ENCODE assay signal across 8 mouse cellular contexts in the genomic region with DNA sequence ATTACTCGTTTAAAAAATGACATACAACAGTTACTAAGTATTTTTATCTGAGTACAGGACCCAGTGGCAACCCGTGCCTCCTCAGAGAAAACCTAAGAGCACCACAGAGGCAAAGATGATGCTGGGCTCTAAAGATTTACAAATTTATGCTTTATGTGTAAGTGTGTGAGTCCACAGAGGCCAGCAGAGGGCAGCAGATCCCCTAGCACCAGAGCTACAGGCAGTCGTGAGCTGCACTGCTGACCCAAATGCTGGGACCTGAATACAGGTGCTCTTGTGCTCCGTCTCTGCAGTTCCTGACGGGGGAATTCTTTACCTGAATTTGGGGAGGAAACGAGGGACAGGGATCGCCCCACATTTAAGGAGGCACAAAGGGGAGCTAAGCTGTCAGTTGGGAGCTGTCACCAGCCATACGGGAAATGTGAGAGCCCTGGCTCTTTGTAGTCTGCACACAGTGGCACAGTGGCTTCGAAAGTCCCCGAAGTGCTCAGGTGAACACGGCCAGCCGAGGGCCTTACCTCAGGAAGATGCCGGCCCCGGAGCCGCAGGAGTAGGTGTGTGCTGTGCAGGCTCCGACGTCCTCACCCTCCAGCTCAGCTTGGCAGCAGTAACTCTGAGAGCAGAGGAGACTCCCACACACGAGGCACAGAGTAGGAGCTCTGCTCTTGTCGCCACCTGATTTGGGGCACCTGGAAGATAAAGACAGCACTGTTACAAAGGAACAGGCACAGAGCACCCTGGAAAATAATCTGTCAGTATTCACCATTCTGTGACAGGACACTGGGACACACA. TPM values are rescaled to one million over a fixed set of nuclear protein-coding genes. Genes with fewer than 3 reads are reported as not detected.
DNase-seq lines count a peak whose midpoint lies in the region; ATAC-seq and TF ChIP-seq lines count a peak whose summit lies in the region.

No protein-coding gene starts in this region.

- H3K36me3 ChIP-seq in hindbrain, embryonic 10.5 days, result peaks cover 100% of the 10 kb centered on the region
- peaks cover 98% of the 10 kb centered on the region for H3K36me3 ChIP-seq in hindbrain, embryonic 13.5 days
- peaks cover 89% of the 10 kb centered on the region for H3K36me3 ChIP-seq in forebrain, postnatal 0 days (ENCODE audit: insufficient read depth)

- no peaks in the 10 kb centered on the region for H3K9me3 ChIP-seq in hindbrain, embryonic 10.5 days
- no peaks in the 10 kb centered on the region for H3K9me3 ChIP-seq in hindbrain, embryonic 13.5 days
- H3K9me3 ChIP-seq in forebrain, postnatal 0 days (ENCODE audit: low read length), result no peaks in the 10 kb centered on the region

- no peak overlapping the region for H3K9ac ChIP-seq in hindbrain, embryonic 13.5 days
- no peak overlapping the region for H3K9ac ChIP-seq in forebrain, postnatal 0 days

- H3K4me3 ChIP-seq in hindbrain, embryonic 10.5 days, result no peak overlapping the region
- H3K4me3 ChIP-seq in hindbrain, embryonic 13.5 days, result no peak overlapping the region
- no peak overlapping the region for H3K4me3 ChIP-seq in forebrain, postnatal 0 days (ENCODE audit: low read depth, low read length)

- no peaks in the 10 kb centered on the region for H3K4me1 ChIP-seq in hindbrain, embryonic 10.5 days (replicated peaks)
- H3K4me1 ChIP-seq in hindbrain, embryonic 13.5 days (replicated peaks), result no peaks in the 10 kb centered on the region
- no peaks in the 10 kb centered on the region for H3K4me1 ChIP-seq in forebrain, postnatal 0 days (ENCODE audit: insufficient read depth)

- DNase-seq in hindbrain, embryonic 10.5 days (ENCODE audit: low spot score), result peak; percentile 60
- peak; percentile 76 for DNase-seq in ES-CJ7 (ENCODE audit: low read depth, low spot score)
- peak; percentile 52 for DNase-seq in c-Kit-positive CD71-negative TER-119-negative erythroid progenitor cells, embryonic 14.5 days (ENCODE audit: low read depth)
- peak; percentile 74 for DNase-seq in forebrain, postnatal 0 days
- peak; percentile 54 to 71 for DNase-seq in layer of hippocampus, postnatal 10 days (ENCODE audit: low spot score in 2 of 2)
- DNase-seq in telencephalon, adult 2 months (ENCODE audit: low read depth, low spot score), result peak; percentile 45

- peak; percentile 80 for TF ChIP-seq CTCF in forebrain, postnatal 0 days (IDR thresholded peaks at IDR 0.05; ENCODE audit: low read depth)

- no peak for ATAC-seq in hindbrain, embryonic 13.5 days (ENCODE audit: low FRiP score)
- peak; percentile 78 for ATAC-seq in forebrain, postnatal 0 days
- peak; percentile 74 for ATAC-seq in megakaryocyte-erythroid progenitor cell, adult 5-6 weeks (replicated peaks; ENCODE audit: low FRiP score, low TSS enrichment, poor library complexity, severe bottlenecking)

- no peak overlapping the region for H3K4me2 ChIP-seq in hindbrain, embryonic 13.5 days
- no peak overlapping the region for H3K4me2 ChIP-seq in forebrain, postnatal 0 days (ENCODE audit: low read depth)

- H3K27ac ChIP-seq in hindbrain, embryonic 10.5 days, result no peak overlapping the region
- no peak overlapping the region for H3K27ac ChIP-seq in hindbrain, embryonic 13.5 days
- no peak overlapping the region for H3K27ac ChIP-seq in forebrain, postnatal 0 days (ENCODE audit: low read depth, low read length)

- WGBS in hindbrain, embryonic 10.5 days, result 82% methylated on average over 19 of the region's 19 CpGs
- 85% methylated on average over 19 of the region's 19 CpGs for WGBS in hindbrain, embryonic 13.5 days
- 80% methylated on average over 19 of the region's 19 CpGs for WGBS in forebrain, postnatal 0 days

- no peaks in the 10 kb centered on the region for H3K27me3 ChIP-seq in hindbrain, embryonic 10.5 days (ENCODE audit: insufficient read depth, poor library complexity, severe bottlenecking)
- H3K27me3 ChIP-seq in hindbrain, embryonic 13.5 days, result no peaks in the 10 kb centered on the region
- H3K27me3 ChIP-seq in forebrain, postnatal 0 days (ENCODE audit: insufficient read depth, low read length), result no peaks in the 10 kb centered on the region

RNA-seq across cellular contexts. Expression of gene Prph2, which starts 23.5 kb away (rescaled TPM):
- polyA plus RNA-seq in hindbrain, embryonic 10.5 days (2016; fragmentation: Nextera tagmentation; extraction: Ambion mirVana), result not detected in 2 replicates
- not detected in 2 replicates for polyA plus RNA-seq in hindbrain, embryonic 13.5 days (2015; fragmentation: Nextera tagmentation; extraction: Ambion mirVana)
- total RNA-seq in forebrain, postnatal 0 days (2014; rRNA removed), result 0.14 TPM in 1 of 2 replicates, not detected in the other
- not detected in 2 replicates for polyA plus RNA-seq in forebrain, postnatal 0 days (2015; fragmentation: Nextera tagmentation; extraction: Ambion mirVana)
- under 1 TPM in 1 of 2 experiments, not detected in 1; 0.14 TPM for total RNA-seq in layer of hippocampus, postnatal 10 days (2021)
- total RNA-seq in megakaryocyte-erythroid progenitor cell, adult 5-6 weeks (2014; fragmentation: Nextera tagmentation), result not detected in 2 replicates
- total RNA-seq in megakaryocyte-erythroid progenitor cell, adult 5-6 weeks (2017), result not detected in 2 replicates

RNA-seq across cellular contexts. Expression of gene Tbcc, which starts 43.3 kb away (rescaled TPM):
- polyA plus RNA-seq in hindbrain, embryonic 10.5 days (2016; fragmentation: Nextera tagmentation; extraction: Ambion mirVana), result 55.1 and 80.2 TPM in 2 replicates
- 58.7 and 63.7 TPM in 2 replicates for polyA plus RNA-seq in hindbrain, embryonic 13.5 days (2015; fragmentation: Nextera tagmentation; extraction: Ambion mirVana)
- 46.2 and 63.4 TPM in 2 replicates for total RNA-seq in forebrain, postnatal 0 days (2014; rRNA removed)
- polyA plus RNA-seq in forebrain, postnatal 0 days (2015; fragmentation: Nextera tagmentation; extraction: Ambion mirVana), result 52.2 and 53.0 TPM in 2 replicates
- 10 to 100 TPM; 39.0 to 47.5 TPM for total RNA-seq in layer of hippocampus, postnatal 10 days (2021)
- 19.3 and 20.4 TPM in 2 replicates for total RNA-seq in megakaryocyte-erythroid progenitor cell, adult 5-6 weeks (2014; fragmentation: Nextera tagmentation)
- 10.9 and 13.3 TPM in 2 replicates for total RNA-seq in megakaryocyte-erythroid progenitor cell, adult 5-6 weeks (2017)
